Mouse (Mus musculus) adipocyte (in vitro differentiated cells): Measurements from ENCODE around the gene Cmss1.
A peak's percentile ranks its signal among the peaks of the same experiment; 100 is the strongest.
"Not testable (repeated sequence)": the region's sequence is repeated elsewhere in the genome, so short reads cannot be mapped to it uniquely, and the experiment has no call there.

Experiments
- DNase-seq: peaks from one replicate; pipeline ENCODE4 v3.0.0-alpha.2; 2016; ENCODE audit warnings: low spot score

Cmss1 gene

DNA sequence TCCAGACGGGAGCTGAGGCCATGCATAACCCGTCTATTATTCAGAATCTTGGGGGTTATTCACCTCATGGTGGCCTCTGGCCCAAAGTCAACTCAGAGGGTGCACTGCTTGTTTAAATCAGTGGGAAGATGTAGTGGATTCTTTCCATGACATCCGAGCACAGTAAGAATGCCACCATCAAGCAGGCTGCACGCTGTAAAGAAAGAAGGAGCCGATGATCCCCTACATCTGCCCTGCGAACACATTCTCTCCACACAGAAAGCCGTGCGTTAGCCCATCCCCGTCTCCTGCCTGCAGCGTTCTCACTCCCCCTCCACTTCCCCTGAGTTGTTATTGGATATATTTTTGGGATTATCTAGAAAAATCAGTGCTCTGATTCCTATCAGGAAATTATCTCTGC is 180.0 kb downstream of the Cmss1 start:
- no peak for DNase-seq

DNA sequence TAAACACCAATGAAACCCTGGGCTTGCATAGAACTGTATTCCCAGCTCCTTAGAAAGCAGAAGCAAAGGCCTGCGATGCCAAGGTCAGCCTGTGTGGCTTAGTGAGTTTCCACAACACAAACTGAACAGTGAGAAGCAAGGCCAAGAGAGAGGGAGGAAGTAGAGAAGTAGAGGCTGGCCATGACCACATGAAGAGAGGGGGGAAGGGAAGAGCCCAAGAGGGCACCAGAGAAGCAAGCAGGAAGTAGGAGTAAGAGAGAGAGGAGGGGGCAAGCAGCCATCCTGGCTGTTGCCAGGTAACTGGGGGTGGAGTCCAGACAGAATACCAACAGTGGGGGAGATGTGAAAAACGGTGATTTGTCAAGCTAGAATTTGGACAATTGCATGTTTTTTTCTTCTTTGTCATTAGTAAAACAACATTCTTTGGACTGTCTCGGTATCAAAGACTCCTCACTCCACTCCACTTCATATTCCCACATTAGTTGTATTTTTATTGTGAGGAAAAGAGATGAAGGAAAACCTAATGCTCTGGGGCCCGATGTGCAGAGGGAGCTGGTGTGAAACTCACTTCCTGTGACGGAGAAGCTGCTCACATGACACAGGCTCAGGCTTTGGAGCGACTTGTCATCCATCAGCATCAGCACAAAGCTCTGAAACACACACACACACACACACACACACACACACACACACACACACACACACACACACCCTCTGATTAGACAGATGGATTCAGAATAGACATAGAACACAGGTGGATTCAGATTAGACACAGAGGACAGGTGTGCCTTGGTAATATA is 183.5 kb downstream of the Cmss1 start:
- no peak for DNase-seq

DNA sequence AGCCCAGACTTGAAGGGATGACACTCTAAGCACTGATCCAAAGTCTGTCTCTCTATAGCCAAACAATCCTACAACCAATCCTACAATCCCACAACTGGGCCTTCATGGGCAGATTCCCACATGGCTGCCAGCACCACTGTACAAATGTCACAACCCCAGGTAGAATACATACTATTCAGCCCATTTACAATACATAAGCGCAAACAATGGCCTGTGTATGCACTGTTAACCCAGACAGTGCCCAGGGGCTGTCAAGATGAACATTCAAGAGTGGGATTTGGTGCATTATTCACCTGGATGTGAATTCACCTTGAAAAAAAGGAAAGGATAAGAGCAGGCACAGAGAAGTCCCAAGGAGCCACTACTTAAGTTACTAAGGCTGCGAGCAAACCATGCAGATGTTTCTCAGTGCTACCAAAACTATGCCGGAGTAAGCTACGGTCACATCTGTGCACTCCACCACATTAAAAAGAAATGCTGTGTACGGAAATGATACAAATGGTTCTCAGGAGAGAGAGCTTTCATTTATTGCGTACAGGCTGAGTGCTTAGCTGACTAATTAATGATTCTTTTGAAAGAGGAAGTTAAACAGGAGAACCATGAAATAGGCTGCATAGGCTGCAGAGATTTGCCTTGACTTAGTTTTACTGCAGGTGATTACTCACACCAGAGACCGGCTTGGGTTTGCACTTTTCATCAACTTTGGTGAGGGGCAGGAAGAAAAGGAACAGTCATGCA is 184.8 kb downstream of the Cmss1 start:
- no peak for DNase-seq

DNA sequence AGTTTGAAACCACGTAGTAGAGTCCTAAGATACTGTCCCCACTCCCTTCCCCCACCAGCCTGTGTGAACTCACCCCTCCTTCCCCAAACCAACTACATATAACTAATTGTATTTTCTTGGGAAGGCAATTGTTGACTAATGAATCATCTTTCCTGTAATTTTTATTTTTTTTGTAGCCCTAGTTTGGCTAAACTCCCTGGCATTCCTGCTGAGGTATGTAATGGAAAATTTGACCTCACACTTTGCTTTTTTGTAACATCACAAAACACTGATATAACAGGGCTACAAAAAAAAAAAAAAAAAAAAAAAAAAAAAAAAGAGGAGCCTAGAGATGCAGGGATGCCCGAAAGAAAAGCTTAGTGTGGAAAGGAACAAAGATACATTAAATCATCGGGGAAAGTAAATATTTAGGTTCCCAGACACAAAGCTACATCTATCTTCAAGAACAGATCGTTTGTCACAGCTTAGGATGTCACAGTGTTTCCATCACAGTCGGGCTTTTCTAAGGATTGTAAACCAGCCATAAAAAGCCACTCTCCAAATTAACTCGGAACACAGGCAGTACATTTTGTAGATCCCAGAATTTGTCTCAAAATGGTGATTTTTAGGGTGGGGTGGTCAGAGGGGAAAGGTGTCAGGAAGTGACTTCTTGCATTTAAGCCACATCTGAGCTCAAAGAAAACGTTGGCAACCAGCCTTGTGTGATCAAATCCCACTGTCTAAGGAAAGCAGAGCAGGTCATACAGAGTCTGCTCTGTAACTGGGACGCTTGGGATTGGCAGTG is 185.7 kb downstream of the Cmss1 start:
- peak; percentile 65 for DNase-seq

DNA sequence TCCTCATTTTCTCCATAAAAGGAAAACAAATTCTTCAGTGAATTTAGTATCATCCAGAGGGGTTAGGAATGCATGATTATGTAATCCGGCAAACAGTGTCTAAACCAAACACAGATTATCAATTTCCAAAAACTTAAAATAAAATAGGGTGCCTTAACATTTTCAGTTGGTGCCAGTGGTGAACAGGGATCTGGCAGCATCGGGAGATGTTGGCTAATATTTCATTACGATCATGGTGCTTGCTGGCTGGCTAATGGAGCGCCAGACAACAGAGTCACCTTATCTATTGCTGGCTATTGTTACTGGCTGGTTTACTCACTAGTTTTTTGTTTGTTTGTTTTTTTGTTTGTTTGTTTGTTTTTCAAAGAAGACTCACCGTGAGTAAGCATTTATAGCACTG is 186.8 kb downstream of the Cmss1 start:
- DNase-seq, result peak; percentile 59

DNA sequence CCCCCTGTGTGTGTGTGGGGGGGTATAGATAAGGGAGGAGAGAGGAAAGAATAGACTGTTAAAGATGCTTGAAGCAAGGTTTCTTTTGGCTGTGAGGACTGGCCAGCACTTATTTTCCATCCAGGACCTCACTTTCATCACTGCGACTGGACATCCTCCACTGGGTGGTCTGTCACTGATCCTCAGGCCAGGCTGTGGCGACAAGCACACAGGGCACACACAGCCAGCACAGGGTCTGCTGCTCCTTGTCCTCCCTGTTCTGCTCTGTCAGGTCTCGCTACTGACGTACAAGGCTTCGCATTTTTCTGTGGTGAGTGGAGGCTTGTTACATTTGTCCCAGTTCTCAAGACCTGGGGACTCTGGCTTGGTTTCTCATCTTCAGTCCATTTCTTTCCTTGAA is 187.3 kb downstream of the Cmss1 start:
- peak; percentile 71 for DNase-seq

DNA sequence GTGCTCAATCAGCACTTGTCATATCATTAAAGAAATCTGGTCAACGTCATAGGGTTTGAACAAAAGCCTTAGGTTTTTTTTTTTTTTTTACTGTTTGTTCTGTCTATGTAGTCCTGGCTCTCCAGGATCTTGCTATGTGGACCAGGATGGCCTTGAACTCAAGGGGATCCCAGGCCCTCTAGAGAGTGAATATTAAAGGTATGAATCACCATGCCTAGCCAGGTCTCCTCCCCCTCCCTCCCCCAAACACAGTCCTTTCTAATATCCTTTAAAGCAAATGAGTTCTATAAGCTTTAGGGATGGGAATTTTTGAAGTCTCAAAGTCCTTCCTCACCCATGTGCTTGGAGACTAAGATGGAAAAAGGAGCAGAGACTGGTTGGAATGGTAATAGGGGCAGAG is 188.7 kb downstream of the Cmss1 start:
- DNase-seq, result no peak

DNA sequence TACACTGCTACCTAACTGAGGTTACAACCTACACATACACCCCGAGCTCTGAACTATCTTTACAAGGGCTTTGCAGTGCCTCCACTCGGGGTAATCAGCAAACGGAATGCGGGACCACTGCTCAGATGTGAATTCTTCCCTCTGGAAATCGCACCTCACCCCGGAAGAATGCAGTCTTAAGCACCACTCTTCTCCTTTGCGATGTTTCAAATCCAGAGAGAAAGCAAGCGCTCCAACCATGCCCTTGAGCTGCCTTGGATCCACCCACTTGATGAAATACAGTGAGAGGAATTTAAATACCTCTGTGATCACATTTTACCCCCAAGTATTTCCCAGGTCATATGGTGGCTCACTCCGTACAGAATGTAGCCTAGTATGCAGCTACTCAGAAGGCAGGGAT is 189.6 kb downstream of the Cmss1 start:
- no peak for DNase-seq

DNA sequence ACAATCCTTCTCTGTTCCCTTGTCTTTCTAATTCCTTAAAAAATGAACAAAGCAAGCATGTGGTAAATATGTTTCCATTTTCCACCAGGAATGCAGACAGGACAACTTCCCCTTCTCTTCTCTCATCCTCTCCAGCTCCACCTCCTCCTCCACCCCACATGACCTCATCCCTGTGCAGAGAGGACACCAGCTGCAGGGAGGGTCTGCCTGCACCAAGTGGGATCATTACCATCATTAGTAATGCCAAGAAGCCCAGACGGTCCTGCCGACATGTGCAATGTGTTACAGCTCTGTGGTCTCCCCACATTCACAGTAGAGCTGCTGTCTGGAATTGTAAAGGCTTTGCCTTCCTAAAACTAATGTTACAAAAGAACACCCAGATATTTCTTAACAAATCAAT is 190.6 kb downstream of the Cmss1 start:
- no peak for DNase-seq

DNA sequence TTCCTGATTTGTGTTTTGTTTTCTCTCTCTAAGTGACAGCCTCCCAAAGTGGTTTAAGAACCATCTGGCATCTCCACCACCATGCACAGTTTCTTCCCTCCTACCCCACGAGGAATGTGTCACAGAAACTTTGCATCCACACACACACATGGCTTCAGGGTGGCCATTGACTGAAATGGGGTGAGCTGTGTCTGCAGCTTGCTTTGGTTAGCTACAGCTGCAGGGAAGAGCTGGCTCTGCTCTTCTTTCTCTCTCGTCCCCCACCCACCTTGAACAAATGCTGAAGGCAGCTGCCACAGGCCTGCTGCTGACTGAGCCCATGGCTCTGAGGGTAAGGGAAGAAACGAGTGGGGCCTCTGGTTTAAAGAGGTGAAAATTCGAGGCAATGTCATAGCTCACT is 193.9 kb downstream of the Cmss1 start:
- DNase-seq, result no peak

DNA sequence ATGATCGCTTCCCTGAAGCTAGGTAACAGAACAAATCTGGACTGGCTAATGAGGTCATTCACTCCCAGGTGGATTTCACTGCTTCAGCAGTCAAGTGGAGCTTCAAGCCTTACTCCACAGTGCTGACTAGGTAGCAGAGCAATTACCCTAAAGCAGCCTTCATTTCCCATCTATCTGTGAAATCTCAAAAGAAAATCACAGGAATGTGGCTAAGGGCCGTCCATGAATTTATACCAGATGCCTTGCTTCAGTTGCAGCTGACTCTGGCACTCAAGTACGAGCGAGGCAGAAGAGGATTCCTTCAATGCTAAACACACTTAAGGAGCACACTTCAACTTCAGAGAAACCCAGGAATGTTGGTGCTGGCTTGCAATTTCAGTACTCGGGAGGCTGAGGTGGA is 202.8 kb downstream of the Cmss1 start:
- DNase-seq, result no peak

DNA sequence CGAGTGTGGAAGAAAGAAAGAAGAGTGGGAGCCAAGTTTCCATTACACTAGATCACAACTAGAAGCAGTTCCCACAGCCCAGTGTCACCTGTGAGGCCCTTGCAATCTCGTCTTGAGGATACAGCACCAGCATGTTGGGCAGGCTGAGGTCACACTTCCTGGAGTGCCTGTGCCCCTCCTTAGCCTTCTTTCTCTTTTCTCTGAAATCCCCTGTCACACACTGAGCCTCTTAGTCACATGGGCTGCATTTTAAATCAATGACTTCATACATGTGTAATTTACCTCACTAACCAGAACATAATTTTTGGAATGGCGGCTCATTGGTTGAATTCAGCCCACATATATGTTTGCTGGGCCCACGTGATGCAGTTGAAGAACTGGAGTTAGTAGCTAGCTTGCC is 203.8 kb downstream of the Cmss1 start:
- DNase-seq, result no peak

DNA sequence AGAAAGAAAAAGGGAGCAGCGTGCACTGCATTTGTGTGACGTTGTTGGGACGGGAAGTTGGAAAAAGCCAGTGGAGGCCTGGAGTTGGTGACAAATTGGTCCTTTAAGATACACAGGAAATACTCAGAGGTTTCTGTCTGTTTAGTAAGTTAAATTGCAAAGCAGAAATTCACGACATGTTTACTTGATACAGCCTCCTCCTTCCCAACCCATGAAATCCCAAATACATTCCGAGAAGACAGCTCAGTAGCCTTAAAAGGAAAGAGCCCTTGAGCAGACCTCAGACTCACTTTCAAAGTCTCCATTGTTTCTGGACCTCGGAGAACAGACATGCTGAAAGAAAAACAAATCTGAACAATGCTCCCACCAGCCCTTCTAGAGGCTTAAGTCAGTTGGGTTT is 205.0 kb downstream of the Cmss1 start:
- no peak for DNase-seq

DNA sequence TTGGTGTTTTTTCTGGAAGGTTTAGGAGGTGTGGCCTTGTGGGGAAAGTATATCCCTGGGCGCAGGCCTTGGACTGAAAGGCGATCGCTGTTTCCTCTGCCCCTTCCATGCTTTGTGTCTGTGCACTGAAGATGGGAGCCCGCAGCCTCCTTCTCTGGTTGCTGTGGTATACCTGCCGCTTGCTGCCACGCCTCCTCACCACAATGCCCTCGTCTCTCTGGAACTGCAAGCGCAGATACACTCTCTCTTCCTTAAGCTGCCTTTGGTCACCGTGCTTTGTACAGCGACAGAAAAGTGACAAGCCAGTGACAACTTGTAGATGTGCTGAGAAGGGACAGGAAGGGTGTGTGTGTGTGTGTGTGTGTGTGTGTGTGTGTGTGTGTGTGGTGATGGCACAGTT is 207.1 kb downstream of the Cmss1 start:
- DNase-seq, result no peak

DNA sequence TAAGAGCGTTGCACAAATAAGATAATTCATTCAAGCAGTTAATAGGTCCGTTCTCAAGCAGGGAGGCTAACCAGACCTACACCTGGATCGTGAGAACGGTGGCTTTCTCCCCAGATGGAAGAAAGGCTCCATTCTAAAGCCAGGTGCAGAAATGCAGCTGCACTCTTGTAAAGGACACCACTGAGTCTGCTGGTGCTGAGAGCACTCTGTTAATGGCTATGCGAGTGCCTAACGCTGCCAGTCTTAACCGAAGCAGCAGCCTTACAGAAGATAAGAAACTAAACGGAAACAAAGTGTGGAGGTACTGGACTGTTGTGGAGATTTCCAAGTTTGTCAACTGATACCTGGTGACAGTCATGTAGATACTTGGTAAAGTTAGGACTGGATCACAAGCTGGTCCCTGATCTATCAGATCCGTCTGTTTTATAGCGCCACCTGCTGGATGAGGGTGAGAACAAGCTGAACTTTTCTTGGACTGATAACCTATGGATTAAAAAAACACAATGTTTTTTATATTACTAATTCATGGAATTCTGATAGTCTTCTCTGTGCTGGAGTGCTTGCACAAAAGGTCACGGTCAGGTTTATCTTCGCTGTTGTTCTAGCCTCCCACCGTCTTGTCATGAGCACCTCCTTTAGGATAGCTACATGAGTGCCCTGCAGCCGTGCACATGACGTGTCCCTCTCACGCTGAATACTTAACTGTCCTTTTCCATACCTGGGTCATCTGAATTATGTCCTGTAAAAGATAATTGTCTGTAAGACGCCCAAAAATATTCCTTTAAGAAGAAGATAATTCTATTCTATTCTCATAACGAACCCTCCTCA is 208.1 kb downstream of the Cmss1 start:
- DNase-seq, result peak; percentile 90

DNA sequence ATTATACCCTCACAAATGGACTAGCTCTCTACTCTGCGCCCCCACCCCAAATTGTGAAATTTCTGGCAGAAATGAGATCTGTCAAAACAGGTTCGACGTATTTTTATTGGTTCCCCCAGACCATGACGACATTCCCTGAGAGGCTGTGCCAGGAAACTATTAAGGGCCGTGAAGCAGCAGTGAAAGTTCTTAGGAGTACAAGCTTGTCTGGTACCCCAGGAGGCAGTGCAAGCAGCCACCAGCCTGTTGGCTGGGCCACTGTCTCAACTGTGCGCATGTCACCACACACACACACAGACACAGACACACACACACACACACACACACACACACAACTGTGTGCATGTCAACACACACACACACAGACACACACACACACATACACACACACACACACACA is 208.8 kb downstream of the Cmss1 start:
- DNase-seq, result no peak

DNA sequence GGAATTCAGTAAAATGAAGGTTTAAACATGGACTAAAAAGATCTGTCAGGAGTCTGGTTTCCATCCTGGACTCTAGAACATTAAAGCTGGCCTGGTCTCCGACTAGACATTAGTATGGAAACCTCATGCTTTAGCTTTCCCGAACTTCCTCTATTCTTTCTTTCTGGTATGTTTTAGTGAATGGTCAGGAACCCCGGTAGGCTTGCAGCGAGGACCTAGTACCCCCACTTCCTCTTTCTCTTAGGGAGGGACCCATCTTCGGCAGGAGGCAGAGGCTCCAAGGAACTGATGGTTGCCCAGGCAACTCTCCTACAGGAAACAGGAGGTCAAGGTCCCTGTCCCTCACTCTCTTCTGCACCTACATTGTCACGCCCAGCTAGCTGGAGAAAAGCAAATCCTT is 210.4 kb downstream of the Cmss1 start:
- no peak for DNase-seq

DNA sequence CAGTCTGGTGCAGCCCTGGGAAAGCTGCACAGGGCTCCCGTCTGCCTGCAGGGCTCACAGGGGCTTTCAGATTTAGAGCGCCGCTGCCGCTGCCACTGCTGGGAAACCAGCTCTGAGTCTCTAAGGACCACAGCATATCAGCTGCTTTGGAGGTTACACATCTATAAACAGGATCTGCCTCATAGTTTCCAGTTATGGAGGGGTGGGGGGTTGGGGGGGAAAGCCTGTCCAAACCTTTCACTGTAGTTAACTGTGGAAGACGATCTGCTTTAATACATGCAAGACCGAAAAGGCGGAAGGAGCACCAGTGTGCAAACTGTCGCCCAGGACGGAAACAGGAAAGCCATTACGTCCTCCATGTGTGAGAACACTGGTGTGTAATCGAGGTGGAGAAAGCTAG is 213.5 kb downstream of the Cmss1 start:
- DNase-seq, result no peak

DNA sequence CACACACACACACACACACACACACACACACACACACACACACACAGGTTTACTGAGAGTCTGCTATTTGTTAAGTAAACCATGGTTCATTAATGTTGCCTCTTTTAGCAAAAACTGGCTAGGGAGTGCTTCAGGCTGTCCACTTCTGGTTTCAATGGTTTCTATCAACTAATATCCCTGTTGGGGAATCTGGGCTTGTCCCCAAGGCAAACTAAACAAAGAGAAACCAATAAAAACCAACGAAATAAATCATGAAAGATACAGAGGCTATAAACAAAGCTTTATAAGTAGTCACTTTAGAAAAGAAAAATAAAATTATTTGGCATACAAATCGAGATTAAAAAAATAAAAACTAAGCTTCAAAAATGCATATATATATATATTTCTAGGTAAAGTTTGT is 214.2 kb downstream of the Cmss1 start:
- DNase-seq, result peak; percentile 23

DNA sequence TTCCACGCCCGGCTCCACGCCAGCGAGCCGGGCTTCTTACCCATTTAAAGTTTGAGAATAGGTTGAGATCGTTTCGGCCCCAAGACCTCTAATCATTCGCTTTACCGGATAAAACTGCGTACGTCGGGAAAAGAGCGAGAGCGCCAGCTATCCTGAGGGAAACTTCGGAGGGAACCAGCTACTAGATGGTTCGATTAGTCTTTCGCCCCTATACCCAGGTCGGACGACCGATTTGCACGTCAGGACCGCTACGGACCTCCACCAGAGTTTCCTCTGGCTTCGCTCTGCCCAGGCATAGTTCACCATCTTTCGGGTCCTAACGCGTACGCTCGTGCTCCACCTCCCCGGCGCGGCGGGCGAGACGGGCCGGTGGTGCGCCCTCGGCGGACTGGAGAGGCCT is 215.5 kb downstream of the Cmss1 start:
- not testable (repeated sequence) for DNase-seq

DNA sequence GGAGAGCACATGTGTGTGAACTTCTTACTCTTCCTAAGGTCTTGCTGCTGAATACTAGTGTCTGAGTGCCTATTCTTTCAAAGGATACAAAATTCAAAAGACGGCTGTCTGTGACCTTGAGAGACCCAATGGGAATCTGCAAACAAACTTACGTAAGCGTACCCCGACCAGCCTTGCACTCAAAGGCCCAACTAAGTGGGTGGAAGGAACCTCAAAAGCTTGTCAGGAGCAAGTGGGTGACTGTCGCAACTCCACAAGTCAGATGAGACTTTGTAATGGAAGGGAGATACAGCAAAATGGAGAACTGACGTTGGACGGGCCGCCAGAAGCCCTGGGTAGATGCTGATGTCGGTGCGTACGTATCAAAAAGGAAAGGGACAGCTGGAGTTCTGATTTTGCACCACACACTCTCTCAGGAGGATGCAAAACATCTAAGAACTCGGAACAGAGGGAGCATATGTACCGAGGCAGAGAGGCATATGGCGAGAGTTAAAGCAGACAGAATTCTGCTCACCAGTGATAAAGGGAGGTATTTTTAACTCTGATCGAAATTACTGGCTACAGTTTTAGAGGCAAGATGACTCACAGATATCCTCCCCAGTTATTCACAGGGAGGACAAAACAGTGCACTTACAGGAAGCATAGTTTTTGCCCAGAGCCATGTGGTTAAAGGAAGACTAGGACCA is 217.0 kb downstream of the Cmss1 start:
- no peak for DNase-seq
